ENCODE assay signal across 8 mouse cellular contexts in the genomic region with DNA sequence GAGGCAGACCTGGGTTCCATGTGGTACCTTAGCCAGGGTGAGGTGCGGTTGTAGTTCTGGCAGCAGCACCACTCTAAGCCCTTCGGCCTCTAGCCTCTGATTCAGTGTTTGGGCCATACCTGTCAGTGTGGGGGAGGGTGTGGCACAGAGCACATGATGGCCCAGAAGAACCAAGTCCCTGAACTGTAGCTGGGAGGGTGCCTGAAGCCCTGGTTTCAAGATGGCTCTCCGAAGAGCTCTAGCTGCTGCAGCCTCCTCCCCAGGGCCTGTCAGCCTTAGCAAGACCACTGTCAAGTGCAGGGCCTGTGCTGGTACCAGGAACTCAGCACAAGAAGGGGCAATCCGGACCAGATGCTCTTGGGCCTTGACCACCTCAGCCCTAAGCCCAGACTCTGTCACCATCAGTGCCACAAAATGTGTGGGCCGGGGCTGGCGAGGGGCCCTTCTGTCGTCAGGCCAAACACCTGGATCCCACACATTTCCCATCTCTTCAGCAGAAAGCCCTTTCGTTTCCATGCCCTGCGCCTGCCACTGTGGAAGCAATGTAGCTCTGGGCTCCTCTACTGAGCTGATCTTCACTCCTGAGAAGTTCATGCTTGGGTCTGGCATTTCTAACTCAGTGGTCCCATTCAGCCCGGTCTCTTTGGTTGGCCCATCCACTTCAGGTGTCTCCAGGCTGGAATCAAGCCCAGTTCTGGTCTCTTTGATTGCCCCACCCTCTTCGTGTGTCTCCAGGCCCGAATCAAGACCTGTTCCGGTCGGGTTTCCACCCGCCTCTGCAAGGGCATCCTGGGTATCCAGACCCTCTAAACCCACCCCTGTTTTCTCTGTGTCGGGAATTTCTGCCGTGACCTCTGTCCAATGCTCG. TPM values are rescaled to one million over a fixed set of nuclear protein-coding genes. Genes with fewer than 3 reads are reported as not detected.
DNase-seq lines count a peak whose midpoint lies in the region; ATAC-seq and TF ChIP-seq lines count a peak whose summit lies in the region.

No protein-coding gene starts in this region.

- TF ChIP-seq CTCF in CH12.LX (conservative IDR thresholded peaks at IDR 0.05 in 1 of 2, IDR thresholded peaks at IDR 0.05 in 1 of 2; ENCODE audit: low read depth in 2 of 2, low read length in 2 of 2), result no peak

- no peak for TF ChIP-seq POLR2A in CH12.LX (IDR thresholded peaks at IDR 0.05; ENCODE audit: low read depth, low read length)

- peak overlapping the region; percentile 76 to 85 (median 83) for H3K4me3 ChIP-seq in CH12.LX (replicated peaks in 1 of 3; ENCODE audit: low read depth in 2 of 3, low read length in 2 of 3, poor library complexity in 1 of 3)
- peak overlapping the region; percentile 81 for H3K4me3 ChIP-seq in hindbrain, embryonic 16.5 days (ENCODE audit: low read length)
- H3K4me3 ChIP-seq in midbrain, embryonic 12.5 days, result peak overlapping the region; percentile 72

- peak overlapping the region; percentile 85 for H3K4me2 ChIP-seq in CH12.LX (ENCODE audit: insufficient read depth, low read depth, poor library complexity, severe bottlenecking)
- peak overlapping the region; percentile 96 for H3K4me2 ChIP-seq in hindbrain, embryonic 16.5 days (ENCODE audit: low read length)
- H3K4me2 ChIP-seq in midbrain, embryonic 12.5 days (replicated peaks), result peak overlapping the region; percentile 89

- peaks cover 2% of the 10 kb centered on the region; the same call in 1 of the 2 replicates for H3K79me2 ChIP-seq in CH12.LX (replicated peaks; ENCODE audit: control insufficient read depth, extremely low read depth, insufficient read depth, poor library complexity, severe bottlenecking)

- ATAC-seq in hindbrain, embryonic 16.5 days, result peak; percentile 35
- peak; percentile 2 for ATAC-seq in midbrain, embryonic 12.5 days (ENCODE audit: low FRiP score, low read depth)

- no peak for TF ChIP-seq RAD21 in CH12.LX (IDR thresholded peaks at IDR 0.05; ENCODE audit: low read depth, low read length)

- in situ Hi-C loops in CH12.LX (cut with MboI; ENCODE audit: low pct_ligation_motif_present, low pct_unique_long_range_greater_than_20kb, low sequenced_read_pairs), result no loop called here

- peak overlapping the region; percentile 95 for H3K27ac ChIP-seq in CH12.LX (ENCODE audit: insufficient read depth, low read depth)
- H3K27ac ChIP-seq in hindbrain, embryonic 16.5 days (ENCODE audit: low read depth, low read length), result peak overlapping the region; percentile 94
- peak overlapping the region; percentile 80 for H3K27ac ChIP-seq in midbrain, embryonic 12.5 days (replicated peaks)

- no peaks in the 10 kb centered on the region for H3K27me3 ChIP-seq in CH12.LX (replicated peaks)
- peaks cover 5% of the 10 kb centered on the region for H3K27me3 ChIP-seq in hindbrain, embryonic 16.5 days (replicated peaks; ENCODE audit: control insufficient read depth, insufficient read depth, low read length)
- H3K27me3 ChIP-seq in midbrain, embryonic 12.5 days, result peaks cover 31% of the 10 kb centered on the region

- dilution Hi-C loops in CH12.LX (cut with MboI; ENCODE audit: extremely low pct_ligation_motif_present, extremely low pct_unique_long_range_greater_than_20kb, low sequenced_read_pairs), result no loop called here

- TF ChIP-seq EP300 in CH12.LX (IDR thresholded peaks at IDR 0.05; ENCODE audit: low read length), result no peak

- peak; percentile 23 for DNase-seq in kidney, adult 18-20 months
- DNase-seq in kidney, adult 11 months, result no peak
- no peak for DNase-seq in CH12.LX (ENCODE audit: extremely low read depth)
- DNase-seq in cerebellum, adult 9-10 months, result peak; percentile 64
- DNase-seq in adrenal gland, postnatal 25 days, result no peak
- no peak for DNase-seq in urinary bladder, postnatal 10 days (ENCODE audit: low spot score)

- 30% methylated on average over 18 of the region's 18 CpGs for WGBS in hindbrain, embryonic 16.5 days
- WGBS in midbrain, embryonic 12.5 days, result 27% methylated on average over 18 of the region's 18 CpGs

- H3K9ac ChIP-seq in CH12.LX (ENCODE audit: insufficient read depth, low read depth), result peak overlapping the region; percentile 70
- H3K9ac ChIP-seq in hindbrain, embryonic 16.5 days (ENCODE audit: low read depth, low read length), result peak overlapping the region; percentile 93
- peak overlapping the region; percentile 76 for H3K9ac ChIP-seq in midbrain, embryonic 12.5 days (replicated peaks)

- peaks cover 46 to 50% of the 10 kb centered on the region in 2 experiments for H3K36me3 ChIP-seq in CH12.LX (replicated peaks in 1 of 2; ENCODE audit: control insufficient read depth in 1 of 2, insufficient read depth in 1 of 2, low read length in 1 of 2)
- H3K36me3 ChIP-seq in hindbrain, embryonic 16.5 days (ENCODE audit: control insufficient read depth, insufficient read depth, low read length), result peaks cover 42% of the 10 kb centered on the region
- peaks cover 47% of the 10 kb centered on the region for H3K36me3 ChIP-seq in midbrain, embryonic 12.5 days

- peaks cover 14 to 32% of the 10 kb centered on the region in 2 experiments for H3K4me1 ChIP-seq in CH12.LX (ENCODE audit: control insufficient read depth in 1 of 2, insufficient read depth in 2 of 2)
- H3K4me1 ChIP-seq in hindbrain, embryonic 16.5 days (ENCODE audit: control insufficient read depth, insufficient read depth, low read depth, low read length), result peaks cover 25% of the 10 kb centered on the region
- peaks cover 25% of the 10 kb centered on the region for H3K4me1 ChIP-seq in midbrain, embryonic 12.5 days

- H3K9me3 ChIP-seq in CH12.LX (replicated peaks; ENCODE audit: low read length), result no peaks in the 10 kb centered on the region
- H3K9me3 ChIP-seq in hindbrain, embryonic 16.5 days (ENCODE audit: control insufficient read depth, low read length), result no peaks in the 10 kb centered on the region
- H3K9me3 ChIP-seq in midbrain, embryonic 12.5 days, result no peaks in the 10 kb centered on the region

TF ChIP-seq in CH12.LX, 34 proteins besides CTCF, POLR2A, EP300 and RAD21:
- TF ChIP-seq RCOR1 (conservative IDR thresholded peaks at IDR 0.05; ENCODE audit: low read depth, low read length) (no peak), ZC3H11A (IDR thresholded peaks at IDR 0.05; ENCODE audit: low read depth, low read length) (no peak), POLR2AphosphoS2 (IDR thresholded peaks at IDR 0.05; ENCODE audit: low read depth, low read length) (peak; percentile 85), CHD2 (IDR thresholded peaks at IDR 0.05; ENCODE audit: low read length) (0 out of 2 replicates have a peak, but pooled peaks have one; percentile 18), USF1 (IDR thresholded peaks at IDR 0.05; ENCODE audit: low read depth, low read length) (no peak), NRF1 (IDR thresholded peaks at IDR 0.05; ENCODE audit: low read depth, low read length) (no peak), ZNF384 (IDR thresholded peaks at IDR 0.05; ENCODE audit: low read depth, low read length) (no peak), ZMIZ1 (IDR thresholded peaks at IDR 0.05; ENCODE audit: low read depth, low read length) (peak; percentile 35; the same call in 1 of the 2 replicates)

RNA-seq across cellular contexts. Expression of a gene that starts 1.6 kb away (rescaled TPM):
- total RNA-seq in CH12.LX (2012; rRNA removed) (1.2 and 1.8 TPM in 2 replicates), CH12.LX (2014; rRNA removed) (0.70 and 1.2 TPM in 2 replicates)
- 1.1 and 1.3 TPM in 2 replicates for polyA plus RNA-seq in CH12.LX (2012; ENCODE audit: insufficient read length, low read depth)
- polyA plus RNA-seq in hindbrain, embryonic 16.5 days (2015; fragmentation: Nextera tagmentation; extraction: Ambion mirVana), result 6.0 and 6.8 TPM in 2 replicates
- polyA plus RNA-seq in midbrain, embryonic 12.5 days (2016; fragmentation: Nextera tagmentation; extraction: Ambion mirVana), result 2.5 and 2.7 TPM in 2 replicates
- 11.5 and 12.2 TPM in 2 replicates for total RNA-seq in adrenal gland, postnatal 25 days (2021)

RNA-seq across cellular contexts. Expression of a gene that starts 11.7 kb away (rescaled TPM):
- total RNA-seq in CH12.LX (2012; rRNA removed) (28.6 and 33.5 TPM in 2 replicates), CH12.LX (2014; rRNA removed) (17.6 and 23.2 TPM in 2 replicates)
- 46.6 and 48.7 TPM in 2 replicates for polyA plus RNA-seq in CH12.LX (2012; ENCODE audit: insufficient read length, low read depth)
- 57.4 and 75.4 TPM in 2 replicates for polyA plus RNA-seq in hindbrain, embryonic 16.5 days (2015; fragmentation: Nextera tagmentation; extraction: Ambion mirVana)
- 121 and 130 TPM in 2 replicates for polyA plus RNA-seq in midbrain, embryonic 12.5 days (2016; fragmentation: Nextera tagmentation; extraction: Ambion mirVana)
- 131 and 169 TPM in 2 replicates for total RNA-seq in adrenal gland, postnatal 25 days (2021)

RNA-seq across cellular contexts. Expression of a gene that starts 16.1 kb away (rescaled TPM):
- total RNA-seq in CH12.LX (2012; rRNA removed) (3.1 and 4.2 TPM in 2 replicates), CH12.LX (2014; rRNA removed) (2.0 and 2.1 TPM in 2 replicates)
- polyA plus RNA-seq in CH12.LX (2012; ENCODE audit: insufficient read length, low read depth), result 1.4 and 1.5 TPM in 2 replicates
- 8.5 and 9.7 TPM in 2 replicates for polyA plus RNA-seq in hindbrain, embryonic 16.5 days (2015; fragmentation: Nextera tagmentation; extraction: Ambion mirVana)
- 13.2 and 17.7 TPM in 2 replicates for polyA plus RNA-seq in midbrain, embryonic 12.5 days (2016; fragmentation: Nextera tagmentation; extraction: Ambion mirVana)
- total RNA-seq in adrenal gland, postnatal 25 days (2021), result 42.7 and 45.5 TPM in 2 replicates

RNA-seq across cellular contexts. Expression of a gene that starts 29.4 kb away (rescaled TPM):
- total RNA-seq in CH12.LX (2012; rRNA removed) (0.08 and 0.13 TPM in 2 replicates), CH12.LX (2014; rRNA removed) (not detected in 2 replicates)
- polyA plus RNA-seq in CH12.LX (2012; ENCODE audit: insufficient read length, low read depth), result 0.16 and 0.17 TPM in 2 replicates
- 204 and 239 TPM in 2 replicates for polyA plus RNA-seq in hindbrain, embryonic 16.5 days (2015; fragmentation: Nextera tagmentation; extraction: Ambion mirVana)
- polyA plus RNA-seq in midbrain, embryonic 12.5 days (2016; fragmentation: Nextera tagmentation; extraction: Ambion mirVana), result 79.8 and 87.2 TPM in 2 replicates
- total RNA-seq in adrenal gland, postnatal 25 days (2021), result 2.0 and 2.3 TPM in 2 replicates

Comparison
In these comparisons a context has a peak if more than half of its experiments do, and no peak if none do; other contexts are left out.
1. DNase-seq: peak in kidney, adult 18-20 months (single experiment) and cerebellum, adult 9-10 months (single experiment); none in kidney, adult 11 months (single experiment), CH12.LX (single experiment), adrenal gland, postnatal 25 days (single experiment) and urinary bladder, postnatal 10 days (single experiment).
2. Peak in every context shown above with its lines, with median percentiles within 50 percentile points of each other: H3K27ac ChIP-seq, H3K4me2 ChIP-seq, H3K4me3 ChIP-seq and H3K9ac ChIP-seq.